Mouse (Mus musculus) MEL (cell line): Measurements from ENCODE around the gene Unc45b. TPM values are rescaled to one million over a fixed set of nuclear protein-coding genes. Genes with fewer than 3 reads are reported as not detected.
A peak's percentile ranks its signal among the peaks of the same experiment; 100 is the strongest.

Experiments
- DNase-seq: peaks from one replicate; pipeline ENCODE4 v3.0.0; 2011; ENCODE audit warnings: low read depth, low spot score
- H3K27ac ChIP-seq: 2 replicates; pipeline ENCODE4 v1.5.1; 2012; ENCODE audit warnings: low read depth, mild to moderate bottlenecking, control low read depth, low read length, moderate library complexity; ENCODE audit not compliant: control insufficient read depth
- H3K27me3 ChIP-seq, 2 experiments: fragments of 150-350 bp in 1 of 2; sonication (generic) in 1 of 2; 2 replicates each; pipeline ENCODE4 v1.6.1; 2012; ENCODE audit warnings: low read length in 2 of 2, mild to moderate bottlenecking in 2 of 2, improper control_type of control experiment in 1 of 2, moderate library complexity in 1 of 2; ENCODE audit not compliant: insufficient read depth in 2 of 2, control insufficient read depth in 1 of 2
- H3K36me3 ChIP-seq, 2 experiments: 2 replicates each; pipeline ENCODE4 v1.6.1; 2012 to 2014; ENCODE audit warnings: low read length in 2 of 2, improper control_type of control experiment in 1 of 2, inconsistent platforms in 1 of 2, mild to moderate bottlenecking in 1 of 2; ENCODE audit not compliant: insufficient read depth in 2 of 2, control insufficient read depth in 1 of 2
- H3K4me1 ChIP-seq, 2 experiments: fragments of 150-350 bp in 1 of 2; sonication (generic) in 1 of 2; 2 replicates each; pipeline ENCODE4 v1.6.1; 2012; ENCODE audit warnings: low read length in 2 of 2, improper control_type of control experiment in 1 of 2, mild to moderate bottlenecking in 1 of 2; ENCODE audit not compliant: insufficient read depth in 2 of 2, control insufficient read depth in 1 of 2
- H3K4me3 ChIP-seq, 2 experiments: fragments of 150-350 bp in 1 of 2; sonication (generic) in 1 of 2; 2 replicates each; pipeline ENCODE4 v1.5.1; 2012; ENCODE audit warnings: low read depth in 2 of 2, low read length in 2 of 2, mild to moderate bottlenecking in 2 of 2, moderate library complexity in 2 of 2, control low read depth in 1 of 2, improper control_type of control experiment in 1 of 2; ENCODE audit not compliant: control insufficient read depth in 1 of 2, insufficient read depth in 1 of 2
- H3K79me2 ChIP-seq: 2 replicates; pipeline ENCODE4 v1.6.1; 2012; ENCODE audit warnings: mild to moderate bottlenecking, low read length, moderate library complexity; ENCODE audit not compliant: control insufficient read depth, poor library complexity, insufficient read depth
- H3K9ac ChIP-seq: 2 replicates; pipeline ENCODE4 v1.6.1; 2012; ENCODE audit warnings: low read depth, mild to moderate bottlenecking, control low read depth, low read length, moderate library complexity; ENCODE audit not compliant: control insufficient read depth, poor library complexity, severe bottlenecking
- H3K9me3 ChIP-seq: fragments of 150-350 bp; sonication (generic); replicated peaks from 2 replicates; pipeline ENCODE4 v1.6.1; 2012; ENCODE audit warnings: mild to moderate bottlenecking, low read length, improper control_type of control experiment, moderate library complexity; ENCODE audit not compliant: insufficient read depth
- BHLHE40 ChIP-seq: IDR thresholded peaks from 2 replicates; pipeline ENCODE4 v1.6.1; 2012; ENCODE audit warnings: low read depth, mild to moderate bottlenecking, inconsistent platforms, low read length, improper control_type of control experiment, borderline replicate concordance
- CHD1 ChIP-seq: IDR thresholded peaks from 2 replicates; pipeline ENCODE4 v1.6.1; 2012; ENCODE audit warnings: low read depth, mild to moderate bottlenecking, inconsistent platforms, low read length, improper control_type of control experiment
- CTCF ChIP-seq, 3 experiments: IDR thresholded peaks in 2 of 3; conservative IDR thresholded peaks in 1 of 3; 2 replicates each; pipeline ENCODE4 v1.5.1; 2011 to 2012; ENCODE audit warnings: low read length in 3 of 3, low read depth in 2 of 3, mild to moderate bottlenecking in 2 of 3, improper control_type of control experiment in 1 of 3, inconsistent platforms in 1 of 3, mixed read lengths in 1 of 3, moderate library complexity in 1 of 3; ENCODE audit not compliant: control insufficient read depth in 1 of 3, insufficient read depth in 1 of 3, poor library complexity in 1 of 3, severe bottlenecking in 1 of 3
- ELF1 ChIP-seq: IDR thresholded peaks from 2 replicates; pipeline ENCODE4 v1.6.1; 2014; ENCODE audit warnings: low read depth, mild to moderate bottlenecking, inconsistent platforms, low read length, improper control_type of control experiment, moderate library complexity
- EP300 ChIP-seq, 2 experiments: IDR thresholded peaks; 2 replicates each; pipeline ENCODE4 v1.6.1; 2011; ENCODE audit warnings: improper control_type of control experiment in 2 of 2, low read length in 2 of 2, low read depth in 1 of 2, mild to moderate bottlenecking in 1 of 2
- ETS1 ChIP-seq: IDR thresholded peaks from 2 replicates; pipeline ENCODE4 v1.6.1; 2012; ENCODE audit warnings: low read depth, mild to moderate bottlenecking, inconsistent platforms, low read length, improper control_type of control experiment, moderate library complexity
- GATA1 ChIP-seq: IDR thresholded peaks from 2 replicates; pipeline ENCODE4 v1.6.1; 2011; ENCODE audit warnings: low read depth, low read length, improper control_type of control experiment
- HCFC1 ChIP-seq: IDR thresholded peaks from 2 replicates; pipeline ENCODE4 v1.6.1; 2012; ENCODE audit warnings: low read depth, mild to moderate bottlenecking, inconsistent platforms, low read length, improper control_type of control experiment, moderate library complexity
- JUND ChIP-seq: IDR thresholded peaks from 2 replicates; pipeline ENCODE4 v1.6.1; 2011; ENCODE audit warnings: low read depth, mild to moderate bottlenecking, improper control_type of control experiment, low read length
- KAT2A ChIP-seq: conservative IDR thresholded peaks from 2 replicates; pipeline ENCODE4 v1.6.1; 2012; ENCODE audit warnings: low read depth, low read length, improper control_type of control experiment, inconsistent platforms
- MAFK ChIP-seq: IDR thresholded peaks from 2 replicates; pipeline ENCODE4 v1.6.1; 2011; ENCODE audit warnings: low read depth, mild to moderate bottlenecking, low read length, improper control_type of control experiment, borderline replicate concordance
- MAX ChIP-seq: IDR thresholded peaks from 2 replicates; pipeline ENCODE4 v1.6.1; 2011; ENCODE audit warnings: low read length, improper control_type of control experiment
- MAZ ChIP-seq: IDR thresholded peaks from 2 replicates; pipeline ENCODE4 v1.6.1; 2012; ENCODE audit warnings: low read depth, mild to moderate bottlenecking, inconsistent platforms, low read length, improper control_type of control experiment
- MEF2A ChIP-seq: IDR thresholded peaks from 2 replicates; pipeline ENCODE4 v1.6.1; 2014; ENCODE audit warnings: low read depth, mild to moderate bottlenecking, inconsistent platforms, low read length, improper control_type of control experiment; ENCODE audit not compliant: poor library complexity, insufficient replicate concordance, severe bottlenecking; ENCODE audit errors: extremely low read depth
- MXI1 ChIP-seq: IDR thresholded peaks from 2 replicates; pipeline ENCODE4 v1.6.1; 2011; ENCODE audit warnings: mild to moderate bottlenecking, low read depth, low read length, improper control_type of control experiment
- MYB ChIP-seq: IDR thresholded peaks from 2 replicates; pipeline ENCODE4 v1.6.1; 2011; ENCODE audit warnings: mild to moderate bottlenecking, low read depth, low read length, improper control_type of control experiment
- MYC ChIP-seq: IDR thresholded peaks from 2 replicates; pipeline ENCODE4 v1.6.1; 2011; ENCODE audit warnings: low read depth, mild to moderate bottlenecking, low read length, improper control_type of control experiment, moderate library complexity
- NRF1 ChIP-seq: IDR thresholded peaks from 2 replicates; pipeline ENCODE4 v1.6.1; 2014; ENCODE audit warnings: low read depth, mild to moderate bottlenecking, inconsistent platforms, low read length, improper control_type of control experiment, moderate library complexity; ENCODE audit not compliant: poor library complexity, insufficient read depth, severe bottlenecking
- POLR2A ChIP-seq, 2 experiments: IDR thresholded peaks; 2 replicates each; pipeline ENCODE4 v1.6.1; 2011 to 2012; ENCODE audit warnings: low read length in 2 of 2, mild to moderate bottlenecking in 2 of 2, control low read depth in 1 of 2, improper control_type of control experiment in 1 of 2, low read depth in 1 of 2, moderate library complexity in 1 of 2; ENCODE audit not compliant: control insufficient read depth in 1 of 2, insufficient read depth in 1 of 2, poor library complexity in 1 of 2
- POLR2AphosphoS2 ChIP-seq: IDR thresholded peaks from 2 replicates; pipeline ENCODE4 v1.6.1; 2011; ENCODE audit warnings: low read length, improper control_type of control experiment
- POLR2AphosphoS5 ChIP-seq: IDR thresholded peaks from 2 replicates; pipeline ENCODE4 v1.6.1; 2012; ENCODE audit warnings: low read depth, borderline replicate concordance, mild to moderate bottlenecking, inconsistent platforms, low read length, moderate library complexity, mixed read lengths
- RAD21 ChIP-seq: IDR thresholded peaks from 2 replicates; pipeline ENCODE4 v1.6.1; 2011; ENCODE audit warnings: mild to moderate bottlenecking, low read depth, low read length, improper control_type of control experiment
- RCOR1 ChIP-seq: IDR thresholded peaks from 2 replicates; pipeline ENCODE4 v1.6.1; 2012; ENCODE audit warnings: low read depth, mild to moderate bottlenecking, inconsistent platforms, low read length, improper control_type of control experiment
- SIN3A ChIP-seq: IDR thresholded peaks from 2 replicates; pipeline ENCODE4 v1.6.1; 2012; ENCODE audit warnings: low read length, improper control_type of control experiment, inconsistent platforms
- TAL1 ChIP-seq: IDR thresholded peaks from 2 replicates; pipeline ENCODE4 v1.6.1; 2012; ENCODE audit warnings: mild to moderate bottlenecking, inconsistent platforms, low read length, moderate library complexity, mixed read lengths
- TBP ChIP-seq: IDR thresholded peaks from 2 replicates; pipeline ENCODE4 v1.8.0; 2011; ENCODE audit warnings: low read depth, low read length, improper control_type of control experiment
- TCF12 ChIP-seq: IDR thresholded peaks from 2 replicates; pipeline ENCODE4 v1.6.1; 2014; ENCODE audit warnings: low read depth, mild to moderate bottlenecking, inconsistent platforms, low read length, improper control_type of control experiment, moderate library complexity
- UBTF ChIP-seq: IDR thresholded peaks from 2 replicates; pipeline ENCODE4 v1.6.1; 2012; ENCODE audit warnings: low read depth, mild to moderate bottlenecking, inconsistent platforms, low read length, improper control_type of control experiment, moderate library complexity, borderline replicate concordance; ENCODE audit not compliant: insufficient read depth
- USF1 ChIP-seq: IDR thresholded peaks from 2 replicates; pipeline ENCODE4 v1.6.1; 2014; ENCODE audit warnings: low read depth, mild to moderate bottlenecking, inconsistent platforms, low read length, improper control_type of control experiment, moderate library complexity
- USF2 ChIP-seq, 2 experiments: IDR thresholded peaks; 2 replicates each; pipeline ENCODE4 v1.6.1; 2011 to 2012; ENCODE audit warnings: improper control_type of control experiment in 2 of 2, low read length in 2 of 2, borderline replicate concordance in 1 of 2, inconsistent platforms in 1 of 2, low read depth in 1 of 2, mild to moderate bottlenecking in 1 of 2; ENCODE audit not compliant: insufficient read depth in 1 of 2
- ZC3H11A ChIP-seq: IDR thresholded peaks from 2 replicates; pipeline ENCODE4 v1.6.1; 2012; ENCODE audit warnings: low read depth, mild to moderate bottlenecking, inconsistent platforms, low read length, improper control_type of control experiment
- ZKSCAN1 ChIP-seq: IDR thresholded peaks from 2 replicates; pipeline ENCODE4 v1.6.1; 2012; ENCODE audit warnings: low read depth, mild to moderate bottlenecking, inconsistent platforms, low read length, improper control_type of control experiment, moderate library complexity
- ZMIZ1 ChIP-seq: IDR thresholded peaks from 2 replicates; pipeline ENCODE4 v1.6.1; 2012; ENCODE audit warnings: low read depth, mild to moderate bottlenecking, inconsistent platforms, low read length, improper control_type of control experiment, moderate library complexity
- ZNF384 ChIP-seq: IDR thresholded peaks from 2 replicates; pipeline ENCODE4 v1.6.1; 2012; ENCODE audit warnings: low read depth, mild to moderate bottlenecking, inconsistent platforms, low read length, improper control_type of control experiment
- polyA plus RNA-seq, 2 experiments: library from polyadenylated mRNA; stranded (reverse) in 1 of 2; unstranded in 1 of 2; fragments of >175 nt in 1 of 2; fragments of >200 nt in 1 of 2; gene quantifications; 2 replicates each; pipeline versions ENCODE4 v1.2.1 to v1.2.4; 2012; ENCODE audit warnings: low replicate concordance in 2 of 2, low read depth in 1 of 2; ENCODE audit not compliant: insufficient read length in 2 of 2, insufficient read depth in 1 of 2, missing spikeins in 1 of 2
- total RNA-seq: library from RNA; depleted of rRNA; stranded (reverse); fragments of 300-350 nt; gene quantifications from 2 replicates; pipeline ENCODE4 v1.2.3, GENCODE M21; 2012

The Unc45b gene
- total and polyA plus RNA-seq, 3 experiments = 0.08 to 0.29 TPM; not detected in 1

- TF ChIP-seq MYB (no peak), MAX (0 out of 2 replicates have a peak, but pooled peaks have one; percentile 20)
These were observed 39.3 kb upstream of the Unc45b start, which contains the start of gene Rffl (continued) for GRCm38 (mm10) chr11:82871031-82871446.

DNA sequence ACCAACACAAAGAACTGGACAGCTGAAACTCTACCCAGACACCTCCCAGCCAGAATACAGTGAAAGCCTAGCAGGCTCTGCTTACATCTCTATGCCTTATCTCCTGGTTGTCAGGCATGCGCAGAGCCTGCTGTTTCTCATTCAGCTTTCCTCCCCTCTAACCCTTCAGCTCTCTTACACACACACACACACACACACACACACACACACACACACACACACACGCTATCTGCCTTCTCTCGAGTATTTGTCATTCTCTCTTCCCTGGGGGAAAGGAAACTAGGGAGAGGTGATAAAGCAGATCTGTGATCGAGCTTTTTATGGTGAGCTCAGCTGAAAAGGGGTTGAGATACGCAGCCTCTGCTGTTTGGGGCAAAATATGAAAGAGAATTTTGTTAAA, 35.4 kb upstream of the Unc45b start:
- Histone ChIP-seq H3K36me3 (peaks cover 0 to 11% of the 10 kb centered on the region in 2 experiments; a peak in 2 of 4 replicates), H3K9me3 (no peaks in the 10 kb centered on the region), H3K9ac (peak overlapping the region; percentile 65), H3K27me3 (no peaks in the 10 kb centered on the region), H3K27ac (peak overlapping the region; percentile 90), H3K4me1 (peaks cover 0 to 10% of the 10 kb centered on the region in 2 experiments; a peak in 3 of 4 replicates), H3K4me3 (peak overlapping the region; percentile 39 to 49), H3K79me2 (peaks cover 10% of the 10 kb centered on the region)
- DNase-seq = peak; percentile 95
- TF ChIP-seq TBP (peak; percentile 62; the same call in 1 of the 2 replicates), POLR2AphosphoS2 (peak; percentile 63; the same call in 1 of the 2 replicates), MEF2A (peak; percentile 31; the same call in 1 of the 2 replicates), MAFK (0 out of 2 replicates have a peak, but pooled peaks have one; percentile 23), ELF1 (no peak), MYB (no peak), MAZ (peak; percentile 77), RAD21 (no peak), CTCF (IDR thresholded peaks at IDR 0.05 in 2 of 3, conservative IDR thresholded peaks at IDR 0.05 in 1 of 3; ENCODE audit: control insufficient read depth in 1 of 3, insufficient read depth in 1 of 3, low read depth in 2 of 3, low read length in 3 of 3, poor library complexity in 1 of 3, severe bottlenecking in 1 of 3) (no peak), TAL1 (peak; percentile 56), MXI1 (peak; percentile 89), ZNF384 (peak; percentile 33; the same call in 1 of the 2 replicates), KAT2A (no peak; the same call in 1 of the 2 replicates), BHLHE40 (no peak), USF1 (no peak; the same call in 1 of the 2 replicates), HCFC1 (peak; percentile 70; the same call in 1 of the 2 replicates), GATA1 (peak; percentile 87), NRF1 (peak; percentile 95), ZKSCAN1 (no peak), ZC3H11A (no peak), POLR2A (IDR thresholded peaks at IDR 0.05; ENCODE audit: control insufficient read depth in 1 of 2, insufficient read depth in 1 of 2, low read depth in 1 of 2, low read length in 2 of 2, poor library complexity in 1 of 2) (peak in 1 of 2 experiments; percentile 45; a peak in 2 of 4 replicates), RCOR1 (peak; percentile 84), MYC (peak; percentile 59), USF2 (IDR thresholded peaks at IDR 0.05; ENCODE audit: borderline replicate concordance in 1 of 2, insufficient read depth in 1 of 2, low read depth in 1 of 2, low read length in 2 of 2) (no peak), TCF12 (peak; percentile 76), CHD1 (no peak), SIN3A (peak; percentile 93), EP300 (IDR thresholded peaks at IDR 0.05; ENCODE audit: low read depth in 1 of 2, low read length in 2 of 2) (peak; percentile 70 to 79), UBTF (no peak), JUND (no peak), POLR2AphosphoS5 (no peak), ETS1 (peak; percentile 96), ZMIZ1 (peak; percentile 66; the same call in 1 of the 2 replicates)
